Mouse (Mus musculus) E14TG2a.4 (cell line): ENCODE measurements around the gene Tubg2.
A peak's percentile ranks its signal among the peaks of the same experiment; 100 is the strongest.

Source experiments
- H3K27me3 ChIP-seq: 2 replicates; pipeline ENCODE4 v1.6.1; 2014; ENCODE audit warnings: low read length, control low read depth; ENCODE audit not compliant: insufficient read depth
- H3K36me3 ChIP-seq: 2 replicates; pipeline ENCODE4 v1.6.1; 2014; ENCODE audit warnings: low read length, control low read depth; ENCODE audit not compliant: insufficient read depth
- H3K4me1 ChIP-seq: replicated peaks from 2 replicates; pipeline ENCODE4 v1.6.1; 2014; ENCODE audit warnings: low read depth, low read length, control low read depth
- H3K4me3 ChIP-seq: replicated peaks from 2 replicates; pipeline ENCODE4 v1.5.1; 2014; ENCODE audit warnings: mild to moderate bottlenecking, low read length
- H3K9me3 ChIP-seq: 2 replicates; pipeline ENCODE4 v1.6.1; 2014; ENCODE audit warnings: low read length, control low read depth
- CTCF ChIP-seq: conservative IDR thresholded peaks from 2 replicates; pipeline ENCODE4 v1.5.1; 2014; ENCODE audit warnings: low read length
- NANOG ChIP-seq: IDR thresholded peaks from 2 replicates; pipeline ENCODE4 v1.6.1; 2014; ENCODE audit warnings: borderline replicate concordance, low read length, mixed read lengths
- POU5F1 ChIP-seq: IDR thresholded peaks from 2 replicates; pipeline ENCODE4 v1.6.1; 2014; ENCODE audit warnings: low read length, borderline replicate concordance

Gene Tubg2

DNA sequence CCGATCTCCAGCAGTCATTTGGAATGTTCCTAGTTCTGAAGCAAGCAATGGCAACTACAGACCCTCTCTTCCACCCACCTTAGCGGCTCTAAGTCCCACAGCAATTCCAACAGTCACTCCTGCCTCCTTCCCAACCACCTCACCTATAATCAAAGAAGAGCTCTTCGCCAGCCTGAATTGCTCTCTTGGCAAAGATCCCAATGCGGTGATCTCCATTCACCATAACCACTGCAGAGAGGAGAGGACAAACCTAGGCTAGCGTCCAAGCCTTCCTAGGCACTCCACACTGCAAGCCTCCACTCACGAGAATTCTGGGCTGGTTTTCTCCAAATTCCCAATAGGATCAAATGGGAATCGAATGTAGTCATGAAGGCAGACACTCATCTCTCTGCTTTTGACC, 37.4 kb downstream of the Tubg2 start:
- H3K36me3 ChIP-seq = peaks cover 59% of the 10 kb centered on the region
- H3K4me3 ChIP-seq = no peak overlapping the region
- TF ChIP-seq CTCF (no peak), POU5F1 (no peak), NANOG (no peak)
- H3K4me1 ChIP-seq = peaks cover 51% of the 10 kb centered on the region
- H3K9me3 ChIP-seq = no peaks in the 10 kb centered on the region
- H3K27me3 ChIP-seq = no peaks in the 10 kb centered on the region

DNA sequence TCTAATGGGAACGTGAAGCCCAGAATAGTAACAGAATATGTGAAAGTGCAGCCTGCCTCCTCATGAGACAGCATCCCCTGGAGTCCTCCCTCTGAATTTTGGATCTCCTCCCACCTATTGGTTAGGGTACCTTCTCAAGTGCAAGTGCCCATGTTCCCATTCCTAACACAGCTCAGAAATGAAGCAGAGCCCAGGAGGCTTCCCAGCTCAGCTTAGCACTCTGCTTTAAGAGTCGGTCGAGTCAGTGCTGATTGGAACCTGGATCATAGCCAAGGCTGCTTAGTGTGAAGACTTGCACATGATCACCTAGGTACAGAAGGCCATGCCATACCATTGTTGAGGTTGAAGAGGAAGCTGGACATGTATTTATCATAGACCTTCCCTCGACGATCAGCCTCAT, 38.4 kb downstream of the Tubg2 start:
- H3K27me3 ChIP-seq = no peaks in the 10 kb centered on the region
- H3K4me1 ChIP-seq = peaks cover 41% of the 10 kb centered on the region
- H3K36me3 ChIP-seq = peaks cover 70% of the 10 kb centered on the region
- H3K4me3 ChIP-seq = no peak overlapping the region
- H3K9me3 ChIP-seq = no peaks in the 10 kb centered on the region
- no peak for TF ChIP-seq CTCF
- TF ChIP-seq NANOG = no peak
- no peak for TF ChIP-seq POU5F1

GRCm38 (mm10) chr11:101194643-101195042, 38.9 kb downstream of the Tubg2 start:
- H3K4me1 ChIP-seq = peaks cover 37% of the 10 kb centered on the region
- no peaks in the 10 kb centered on the region for H3K9me3 ChIP-seq
- TF ChIP-seq CTCF (no peak), NANOG (no peak), POU5F1 (no peak)
- no peak overlapping the region for H3K4me3 ChIP-seq
- no peaks in the 10 kb centered on the region for H3K27me3 ChIP-seq
- H3K36me3 ChIP-seq = peaks cover 75% of the 10 kb centered on the region

- Histone ChIP-seq H3K36me3 (peaks cover 79% of the 10 kb centered on the region), H3K27me3 (no peaks in the 10 kb centered on the region), H3K4me3 (no peak overlapping the region), H3K9me3 (no peaks in the 10 kb centered on the region), H3K4me1 (peaks cover 32% of the 10 kb centered on the region)
- no peak for TF ChIP-seq NANOG
Observed at GRCm38 (mm10) chr11:101195101-101195500, 39.4 kb downstream of the Tubg2 start.

- H3K9me3 ChIP-seq = no peaks in the 10 kb centered on the region
- peaks cover 27% of the 10 kb centered on the region for H3K4me1 ChIP-seq
- H3K27me3 ChIP-seq = no peaks in the 10 kb centered on the region
- H3K36me3 ChIP-seq = peaks cover 84% of the 10 kb centered on the region
- no peak for TF ChIP-seq NANOG
- TF ChIP-seq POU5F1 = no peak
- TF ChIP-seq CTCF = no peak
- H3K4me3 ChIP-seq = no peak overlapping the region
Observed at GRCm38 (mm10) chr11:101195571-101195970, 39.9 kb downstream of the Tubg2 start.

DNA sequence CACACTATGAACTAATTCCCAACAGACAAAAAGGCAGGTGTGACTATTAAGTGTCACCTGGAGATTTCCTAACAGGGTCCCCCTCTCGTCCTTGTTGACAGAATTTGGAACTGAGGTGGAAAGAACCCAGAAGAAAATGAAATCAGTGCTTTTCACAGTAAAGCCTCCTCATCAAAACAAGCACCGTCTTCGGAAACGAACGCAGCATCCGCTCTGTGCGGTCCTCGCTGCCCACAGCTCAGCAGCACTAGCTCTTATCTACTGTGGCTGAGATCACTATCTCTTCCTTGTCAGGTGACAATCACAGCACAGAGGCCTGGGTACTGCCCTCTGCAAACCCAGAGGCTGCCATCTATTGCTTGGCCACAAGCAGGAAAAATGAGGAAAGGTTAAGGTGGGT, 40.5 kb downstream of the Tubg2 start:
- Histone ChIP-seq H3K9me3 (no peaks in the 10 kb centered on the region), H3K4me3 (no peak overlapping the region), H3K27me3 (no peaks in the 10 kb centered on the region), H3K4me1 (peaks cover 26% of the 10 kb centered on the region), H3K36me3 (peaks cover 89% of the 10 kb centered on the region)
- no peak for TF ChIP-seq POU5F1
- TF ChIP-seq NANOG = no peak
- no peak for TF ChIP-seq CTCF

DNA sequence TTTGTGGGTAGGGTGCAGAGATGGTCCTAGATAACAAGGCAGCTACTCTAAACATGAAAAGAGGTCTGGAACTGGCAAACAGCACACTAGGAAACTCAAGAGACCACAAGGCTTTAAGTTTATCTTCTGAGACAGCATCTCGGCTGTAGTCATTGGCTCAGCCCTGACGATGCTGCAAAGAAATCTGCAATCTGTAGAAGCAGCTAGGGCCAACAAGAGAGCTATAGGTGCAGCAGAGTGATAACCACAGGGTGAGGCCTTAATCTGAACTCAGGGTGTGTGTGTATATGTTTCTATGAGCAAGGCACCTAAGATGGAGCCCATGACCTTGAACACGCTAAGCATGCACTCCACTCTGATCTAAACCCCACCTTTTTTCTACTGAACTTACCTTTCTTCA, 43.8 kb downstream of the Tubg2 start:
- H3K9me3 ChIP-seq = no peaks in the 10 kb centered on the region
- H3K36me3 ChIP-seq = peaks cover 86% of the 10 kb centered on the region
- H3K4me1 ChIP-seq = peaks cover 19% of the 10 kb centered on the region
- H3K4me3 ChIP-seq = no peak overlapping the region
- H3K27me3 ChIP-seq = no peaks in the 10 kb centered on the region
- no peak for TF ChIP-seq CTCF
- no peak for TF ChIP-seq POU5F1
- no peak for TF ChIP-seq NANOG

- Histone ChIP-seq H3K4me3 (no peak overlapping the region), H3K27me3 (no peaks in the 10 kb centered on the region), H3K36me3 (peaks cover 85% of the 10 kb centered on the region), H3K4me1 (peaks cover 19% of the 10 kb centered on the region), H3K9me3 (no peaks in the 10 kb centered on the region)
- peak; percentile 80 for TF ChIP-seq CTCF
- no peak for TF ChIP-seq NANOG
- TF ChIP-seq POU5F1 = no peak
Observed at GRCm38 (mm10) chr11:101200986-101201385, 45.3 kb downstream of the Tubg2 start.
